Mouse (Mus musculus): ENCODE data around the gene Prex1. TPM values are rescaled to one million over a fixed set of nuclear protein-coding genes. Genes with fewer than 3 reads are reported as not detected.

The Prex1 gene
- total RNA-seq, 2 experiments from 2014 or later: 18.2 to 22.3 TPM

DNA sequence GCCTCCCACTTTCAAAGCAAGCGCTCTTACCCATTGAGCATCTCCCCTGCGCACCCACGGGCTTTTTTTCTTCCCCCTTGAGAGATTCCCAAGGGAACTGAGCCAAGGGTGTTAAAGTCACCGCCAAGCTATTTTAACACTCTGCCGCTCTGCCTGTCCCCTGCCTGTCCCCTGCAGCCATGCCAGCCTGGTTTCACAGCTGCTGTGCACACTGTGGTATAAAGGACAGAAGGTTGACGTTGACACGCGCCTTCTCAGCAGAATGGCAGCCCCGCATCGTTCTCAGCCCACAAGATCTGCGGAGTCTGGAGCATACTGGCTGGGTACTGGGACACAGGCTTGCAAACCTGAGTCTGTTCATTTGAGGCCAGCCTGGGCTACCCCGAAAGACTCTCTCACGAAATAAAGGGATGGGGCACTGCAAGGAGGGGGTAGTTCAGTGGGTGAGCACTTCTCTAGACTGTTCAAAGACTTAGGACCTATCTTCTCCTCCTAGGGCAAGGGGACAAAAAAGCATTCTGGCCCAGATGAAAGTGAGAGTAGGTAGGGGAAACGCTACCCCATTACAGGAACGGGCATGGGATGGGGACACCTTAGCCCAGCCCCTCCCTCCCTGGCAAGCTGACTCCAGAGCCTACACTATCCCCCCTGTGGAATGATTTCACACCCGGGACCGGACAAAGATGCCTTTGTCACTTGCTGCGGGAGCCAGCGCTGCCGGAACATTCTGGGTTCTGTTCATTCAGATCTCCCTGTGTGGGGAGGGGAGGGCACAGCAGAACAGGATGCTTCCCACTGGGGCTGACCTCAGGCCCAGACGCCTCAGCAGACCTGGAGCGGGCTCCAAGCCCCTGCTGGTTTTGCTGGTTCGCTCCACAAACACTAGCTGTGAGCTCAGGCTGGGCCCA lies 21.8 kb downstream of the Prex1 start:
- no peak for ATAC-seq (replicated peaks; ENCODE audit: poor library complexity)

DNA sequence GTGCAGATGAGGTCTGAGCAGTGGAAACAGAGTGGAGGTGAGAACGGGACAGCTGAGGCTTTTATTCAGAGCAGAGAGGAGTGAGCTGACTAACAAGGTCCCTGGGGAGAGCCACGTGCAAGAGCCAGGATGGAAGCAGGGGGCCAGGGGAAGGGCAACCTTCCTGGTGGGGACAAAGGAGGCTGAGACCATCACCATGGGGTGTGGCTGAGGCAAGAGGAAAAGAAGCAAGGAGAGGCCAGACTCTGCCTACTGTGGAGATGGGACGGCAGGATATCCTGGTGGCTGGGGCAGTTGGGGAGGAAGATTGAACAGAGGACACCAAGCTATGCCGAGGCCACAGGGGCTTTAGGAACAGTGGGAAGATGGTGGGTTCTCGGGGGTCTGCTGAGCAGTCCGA lies 26.7 kb downstream of the Prex1 start:
- no peak for ATAC-seq (replicated peaks; ENCODE audit: poor library complexity)

DNA sequence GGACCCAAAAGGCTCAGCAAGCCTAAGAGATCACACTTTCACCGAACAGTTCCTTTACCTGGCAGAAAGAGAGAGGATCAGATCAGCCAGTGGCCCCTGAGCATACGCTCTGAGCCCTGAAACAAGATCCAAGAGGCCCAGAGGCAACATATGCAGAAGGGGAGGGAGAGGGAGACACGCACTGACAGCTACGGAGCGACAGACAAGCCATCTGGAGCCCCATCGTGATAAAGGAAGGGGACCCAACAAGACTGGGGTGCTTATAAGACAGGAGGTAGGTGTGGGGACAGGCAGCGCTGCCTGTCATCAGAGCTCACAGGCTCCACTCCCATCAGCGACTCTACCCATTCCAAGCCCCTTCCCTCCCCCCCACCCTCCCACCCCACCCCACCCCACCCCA lies 27.8 kb downstream of the Prex1 start:
- ATAC-seq (replicated peaks; ENCODE audit: poor library complexity): no peak

DNA sequence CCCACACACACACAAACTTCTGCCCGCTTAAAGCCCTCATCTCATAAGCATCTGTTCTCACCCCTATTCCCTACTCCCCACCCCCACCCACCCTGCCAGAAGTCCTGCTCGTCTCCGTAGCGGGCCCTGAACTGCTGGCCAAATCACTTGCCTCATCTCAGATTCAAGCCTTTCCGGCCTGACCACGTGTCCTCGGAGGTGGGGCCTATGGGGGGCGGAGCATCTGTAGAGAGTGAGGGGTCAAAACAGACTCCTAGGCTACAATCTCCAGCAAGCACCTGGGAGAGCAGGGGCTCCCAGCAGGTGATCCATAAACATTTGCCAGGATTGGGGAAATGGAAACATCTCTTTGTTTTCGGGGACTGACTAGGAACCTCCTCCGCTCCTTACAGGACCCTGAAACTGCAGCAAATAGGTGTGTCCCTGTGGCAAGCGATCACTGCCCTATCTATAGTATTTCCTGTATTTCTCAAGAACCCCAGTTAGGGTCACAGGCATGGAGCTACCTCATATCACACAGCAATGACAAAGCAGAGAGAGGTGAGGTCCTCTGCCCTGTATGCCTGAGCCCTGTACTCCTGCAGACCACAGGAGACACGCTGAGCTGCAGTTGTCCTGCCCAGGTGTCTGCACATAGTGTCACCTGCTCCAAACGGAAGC lies 29.6 kb downstream of the Prex1 start:
- ATAC-seq (replicated peaks; ENCODE audit: poor library complexity): peak; percentile 76

DNA sequence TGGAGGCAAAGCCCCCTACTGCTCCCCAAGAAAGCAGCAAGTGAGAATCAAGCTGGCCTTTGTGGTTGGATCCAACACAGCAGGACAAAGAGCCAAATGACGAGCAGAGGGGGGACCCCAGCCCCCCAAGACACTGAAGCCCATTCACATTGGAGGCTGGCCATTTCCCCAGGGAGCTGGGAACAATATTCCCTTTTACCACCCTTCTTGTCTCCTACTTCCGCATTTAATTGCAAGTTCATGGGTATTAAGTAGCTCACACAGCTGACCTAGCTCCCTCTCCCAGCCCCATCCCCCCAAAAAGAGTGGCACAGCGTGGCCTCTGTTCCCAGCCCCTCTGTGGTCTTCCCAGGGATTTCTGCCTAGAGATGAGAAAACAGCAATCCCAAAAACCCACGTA lies 30.8 kb downstream of the Prex1 start:
- ATAC-seq (replicated peaks; ENCODE audit: poor library complexity): no peak

DNA sequence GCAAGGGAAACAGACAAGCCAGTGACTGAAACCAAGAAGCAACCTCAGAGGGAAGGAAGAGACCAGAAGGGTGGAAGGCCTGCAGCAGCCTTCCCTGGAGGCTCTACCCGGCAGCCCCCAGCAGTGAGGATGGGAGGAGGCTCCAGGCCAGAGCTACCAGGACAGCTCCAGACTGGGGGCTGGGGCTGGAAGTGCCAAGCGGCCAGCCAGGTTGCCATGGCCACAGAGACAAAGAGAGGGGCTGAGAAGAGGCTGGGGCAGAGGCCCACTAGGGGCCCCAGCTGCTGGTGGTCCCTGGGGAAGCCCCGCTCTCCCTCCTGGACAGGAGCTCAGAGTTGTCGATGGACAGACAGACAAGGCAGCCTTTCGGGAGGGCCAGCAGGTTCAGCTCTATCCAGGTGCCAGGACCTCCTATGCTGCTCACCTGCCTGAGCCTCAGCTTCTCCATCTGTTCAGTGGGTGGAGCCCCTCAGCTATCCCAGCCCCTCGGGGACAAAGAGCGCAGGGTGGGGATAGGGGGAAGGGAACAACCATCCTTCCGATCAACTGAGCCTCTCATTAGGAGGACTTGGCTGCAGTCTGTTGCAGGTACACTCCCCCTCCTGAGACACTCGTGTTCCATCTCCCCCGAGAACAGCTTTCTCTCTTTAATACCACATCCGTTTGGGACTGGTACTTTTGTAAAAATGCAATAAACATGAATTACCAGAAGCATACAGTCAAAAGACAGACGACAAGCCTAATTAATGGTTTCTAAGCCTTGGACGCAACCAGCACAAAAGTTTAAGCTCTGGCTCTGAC lies 34.5 kb downstream of the Prex1 start:
- no peak for ATAC-seq (replicated peaks; ENCODE audit: poor library complexity)

DNA sequence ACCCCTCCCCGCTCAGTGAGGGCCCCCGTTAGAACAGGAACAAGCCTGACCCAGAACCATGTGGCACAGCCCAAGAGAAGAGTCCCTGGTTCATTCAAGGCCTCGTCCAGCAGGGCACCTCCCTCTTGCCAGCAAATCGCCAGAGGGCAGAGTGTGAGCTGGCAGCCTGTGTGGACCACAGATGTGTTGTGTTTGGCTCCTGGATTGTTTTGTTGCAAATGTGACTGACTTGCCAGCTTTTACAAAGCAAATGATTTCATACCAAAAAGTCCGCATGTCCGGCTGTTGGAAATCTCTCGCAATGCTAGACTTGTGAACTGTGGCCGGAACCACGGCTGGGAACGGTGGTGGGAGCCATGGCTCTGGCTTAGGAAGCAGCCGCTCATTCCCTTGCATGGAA lies 36.7 kb downstream of the Prex1 start:
- ATAC-seq (replicated peaks; ENCODE audit: poor library complexity): no peak

DNA sequence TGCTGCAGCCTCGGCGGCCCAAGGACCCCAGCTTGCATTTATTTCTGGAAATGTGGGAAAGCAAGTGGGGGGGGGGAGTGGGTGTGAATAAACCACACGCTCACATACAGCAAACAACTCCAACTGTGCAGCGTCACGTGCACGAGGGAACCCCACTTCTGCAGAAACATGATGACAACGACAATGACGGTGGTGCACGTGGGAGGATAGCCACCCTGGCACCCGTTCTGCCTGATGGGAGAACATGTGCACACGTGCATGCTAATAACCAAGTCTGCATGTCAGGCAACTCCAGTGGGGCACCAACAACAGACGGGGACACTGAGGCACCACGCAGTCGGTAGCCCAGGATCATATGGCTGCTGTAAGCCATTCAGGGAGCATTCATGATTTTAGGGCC lies 37.1 kb downstream of the Prex1 start:
- ATAC-seq (replicated peaks; ENCODE audit: poor library complexity): no peak

DNA sequence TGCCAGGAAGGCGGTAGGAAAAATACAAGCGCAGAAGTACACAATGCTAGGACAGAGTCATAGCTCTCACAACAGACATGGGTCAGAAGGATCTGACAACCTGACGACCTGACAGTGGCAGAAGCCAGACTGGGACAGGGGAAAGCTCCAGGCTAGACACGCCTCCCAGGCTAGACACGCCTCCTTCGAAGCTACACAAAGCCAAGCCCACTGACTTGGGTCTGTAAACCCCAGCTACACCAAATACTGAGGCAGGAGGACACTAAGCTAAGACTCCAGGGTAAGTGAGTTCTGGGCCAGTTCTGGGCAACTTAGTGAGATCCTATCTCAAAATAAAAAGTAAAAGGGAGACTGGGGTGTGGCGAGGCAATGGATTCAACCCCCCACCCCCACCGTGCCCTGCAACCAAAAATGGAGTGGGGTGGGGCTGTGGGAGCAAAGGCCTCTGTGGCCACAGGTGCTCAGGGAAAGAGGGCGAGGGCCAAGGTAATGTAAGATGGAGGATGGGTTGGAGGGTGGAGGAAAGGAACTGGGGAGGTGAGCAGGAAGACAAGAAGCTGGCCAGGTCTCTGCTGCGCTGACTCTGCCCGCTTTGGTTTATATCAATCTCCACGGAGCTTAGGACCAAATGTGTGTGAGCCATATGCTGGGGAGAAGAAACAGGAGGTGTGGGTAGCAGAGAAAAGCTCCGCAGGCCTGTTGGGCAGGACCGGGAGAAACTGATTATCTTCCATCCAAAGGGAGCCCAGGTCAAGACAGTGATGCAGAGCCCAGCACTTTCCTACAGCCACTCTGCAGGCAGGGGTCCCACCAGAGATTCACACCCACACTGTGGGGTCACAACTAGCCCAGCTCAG lies 37.8 kb downstream of the Prex1 start:
- ATAC-seq (replicated peaks; ENCODE audit: poor library complexity): 0 out of 2 replicates have a peak, but pooled peaks have one; percentile 12

DNA sequence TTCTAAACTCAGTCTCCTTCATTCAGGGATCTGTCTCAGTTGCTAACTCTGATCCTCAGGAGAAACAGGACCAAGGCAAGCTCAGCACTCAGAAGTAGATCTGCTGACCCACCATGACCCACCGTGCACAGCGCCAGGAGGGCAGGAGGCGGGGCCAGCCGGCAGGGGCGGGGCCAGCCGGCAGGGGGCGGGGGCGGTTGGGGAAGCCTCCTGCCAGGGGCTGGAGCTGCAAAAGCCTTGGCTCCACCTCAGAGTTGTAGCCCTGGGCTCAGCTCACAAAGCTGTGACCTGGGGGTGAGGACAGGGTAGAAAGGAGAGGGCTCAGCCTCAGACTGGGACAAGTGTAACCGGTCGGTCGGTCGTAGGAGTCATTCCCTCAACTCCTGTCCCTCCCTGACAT lies 38.9 kb downstream of the Prex1 start:
- 0 out of 2 replicates have a peak, but pooled peaks have one; percentile 9 for ATAC-seq (replicated peaks; ENCODE audit: poor library complexity)

DNA sequence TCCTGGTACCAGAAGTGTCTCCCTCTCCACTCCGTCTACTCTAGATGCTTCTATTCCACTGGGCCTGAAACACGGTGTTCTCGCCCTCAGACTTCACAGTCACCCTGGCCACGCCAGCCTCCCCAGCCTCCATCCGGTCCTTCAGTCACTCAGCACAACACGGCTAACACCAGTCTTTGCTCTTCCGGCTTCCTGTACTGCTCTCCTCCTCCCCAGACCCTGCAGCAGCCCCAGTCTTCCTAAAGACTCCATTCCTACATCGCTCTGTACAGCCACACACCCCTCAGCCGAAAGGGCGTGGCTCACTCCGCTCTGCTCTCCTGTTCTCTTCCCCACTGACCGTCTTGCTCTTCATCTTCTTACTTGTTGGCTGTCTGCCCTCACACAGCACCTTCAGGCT lies 39.7 kb downstream of the Prex1 start:
- ATAC-seq (replicated peaks; ENCODE audit: poor library complexity): 0 out of 2 replicates have a peak, but pooled peaks have one; percentile 17

DNA sequence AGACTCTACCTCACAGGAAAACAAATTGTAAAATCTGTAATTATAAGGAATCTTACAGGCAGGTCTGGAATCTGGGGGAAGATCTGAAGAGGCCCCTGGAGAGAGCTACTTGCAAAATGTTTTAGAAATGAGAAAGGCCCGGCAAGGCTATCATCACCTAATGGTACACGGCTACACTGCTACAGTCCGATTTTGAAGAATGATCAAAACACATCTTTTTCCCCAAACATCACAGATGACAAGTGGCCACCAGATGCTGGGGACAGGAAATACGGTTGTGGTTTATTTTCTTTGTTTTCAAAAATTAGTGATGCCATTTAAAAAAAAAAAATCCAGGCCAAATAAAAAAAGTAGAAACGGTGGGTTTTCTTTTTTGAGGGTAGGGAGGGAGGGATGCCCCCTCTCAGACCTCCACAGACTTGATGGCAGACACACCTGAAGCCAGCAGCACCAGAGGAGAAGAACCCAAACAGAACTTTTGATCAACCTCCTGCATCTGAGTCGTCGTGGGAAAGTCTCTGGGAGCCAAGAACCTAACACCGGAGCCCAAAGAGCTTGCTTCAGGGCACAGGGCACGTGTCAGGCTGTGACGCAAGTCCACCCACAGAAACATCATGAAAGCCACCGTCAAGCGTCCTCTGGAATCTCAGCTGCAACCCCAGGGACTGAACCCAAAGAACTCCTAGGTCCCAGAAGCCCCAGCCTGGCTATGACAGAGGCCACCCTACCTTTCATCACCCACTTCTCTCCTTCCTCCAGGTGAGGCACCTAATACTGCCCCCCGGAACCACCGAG lies 41.3 kb downstream of the Prex1 start:
- 0 out of 2 replicates have a peak, but pooled peaks have one; percentile 14 for ATAC-seq (replicated peaks; ENCODE audit: poor library complexity)

DNA sequence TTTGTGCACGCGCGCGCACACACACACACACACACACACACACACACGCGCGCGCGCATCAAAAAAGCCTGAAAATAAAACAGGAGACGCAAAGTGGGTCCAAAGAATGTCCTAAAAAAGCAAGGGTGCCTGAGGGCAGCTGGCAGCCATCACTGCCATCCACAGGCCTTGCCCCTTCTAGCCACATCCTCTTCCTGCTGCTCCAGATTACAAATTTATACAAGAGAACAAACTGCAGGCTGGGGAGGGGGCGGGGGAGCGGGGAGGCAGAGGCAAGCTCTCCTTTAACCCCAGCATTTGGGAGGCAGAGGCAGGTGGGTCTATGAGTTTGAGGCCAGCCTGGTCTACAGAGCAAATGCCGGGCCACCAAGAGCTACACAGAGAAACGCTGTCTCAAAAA lies 42.0 kb downstream of the Prex1 start:
- peak; percentile 32 for ATAC-seq (replicated peaks; ENCODE audit: poor library complexity)

DNA sequence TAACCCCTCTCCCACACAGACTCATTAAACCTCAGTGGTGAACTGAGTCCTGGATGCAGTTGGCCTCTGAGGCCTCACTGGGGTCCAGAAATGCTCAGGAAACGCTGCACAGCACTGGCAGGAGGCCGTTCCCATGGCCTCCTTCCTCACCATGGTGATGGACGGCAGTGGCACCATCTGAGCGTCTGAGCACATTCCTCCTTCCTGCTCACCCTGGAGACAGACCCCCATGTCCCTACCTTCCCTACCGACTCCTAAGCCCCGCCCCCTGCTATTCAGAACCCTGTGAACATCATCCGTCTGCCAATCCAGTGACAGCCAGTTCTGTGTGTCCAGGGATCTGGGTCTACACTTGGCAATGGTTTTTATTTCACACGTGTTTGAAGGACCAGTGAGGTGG lies 42.6 kb downstream of the Prex1 start:
- ATAC-seq (replicated peaks; ENCODE audit: poor library complexity): no peak

DNA sequence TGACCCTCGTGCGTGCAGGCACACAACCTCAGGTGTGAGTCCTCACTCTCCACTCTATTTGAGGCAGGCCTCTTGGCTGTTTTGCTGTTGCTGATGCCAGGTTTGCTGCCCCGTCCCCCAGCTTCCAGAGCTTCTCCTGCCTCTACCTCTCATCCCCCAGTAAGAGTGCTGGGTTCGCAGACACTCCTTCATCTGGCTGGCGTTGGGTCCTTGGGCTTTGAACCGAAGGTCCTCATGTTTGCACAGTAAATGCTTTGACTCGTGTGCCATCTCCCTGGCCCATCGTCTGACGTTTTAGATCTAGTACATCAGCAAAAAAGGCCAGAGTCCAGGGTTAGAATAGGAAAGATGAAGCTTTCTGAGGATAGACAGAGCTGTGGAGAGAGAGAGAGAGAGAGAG lies 43.7 kb downstream of the Prex1 start:
- no peak for ATAC-seq (replicated peaks; ENCODE audit: poor library complexity)

DNA sequence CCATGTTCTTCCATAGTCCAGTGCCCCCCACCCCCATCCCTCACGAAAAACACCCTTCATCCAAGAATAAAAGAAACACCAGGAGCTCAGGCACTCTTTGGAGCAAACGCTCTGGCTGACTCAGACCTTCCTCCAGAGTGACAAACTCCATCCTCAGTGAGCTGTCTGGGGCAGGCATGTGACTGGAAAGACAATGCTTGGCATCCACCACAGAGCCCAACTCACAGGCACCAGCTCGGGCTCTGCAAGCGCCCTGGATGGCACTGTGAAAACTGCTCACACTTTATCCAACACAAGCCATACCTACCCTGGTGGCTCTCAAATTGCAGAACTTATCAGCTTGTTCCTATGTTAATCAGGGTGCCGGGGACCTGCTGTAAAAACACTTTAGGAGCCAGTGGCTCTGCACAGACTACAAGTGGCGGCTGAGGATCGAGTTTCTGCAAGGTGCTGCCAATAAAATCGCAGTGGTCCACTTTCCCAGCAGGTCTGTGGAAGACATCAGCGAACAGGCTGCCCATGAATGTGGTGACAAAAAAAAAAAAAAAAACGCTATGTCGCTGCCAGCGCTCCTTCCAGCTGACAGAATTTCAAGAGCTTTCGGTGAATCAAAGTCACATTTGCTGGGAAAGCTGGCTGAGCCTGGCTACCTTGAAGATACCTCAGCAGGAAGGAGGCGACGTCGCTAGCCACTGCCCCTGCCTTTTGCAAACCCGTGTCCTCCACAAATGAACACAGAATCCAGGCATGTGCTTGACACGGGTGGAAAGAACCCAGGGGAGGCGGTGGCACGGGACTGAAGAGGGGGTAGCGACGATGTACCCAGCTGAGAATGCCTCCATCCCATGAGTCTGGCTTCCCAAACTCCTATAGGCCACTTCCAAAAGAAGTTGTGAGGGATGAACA lies 45.6 kb downstream of the Prex1 start:
- no peak for ATAC-seq (replicated peaks; ENCODE audit: poor library complexity)

DNA sequence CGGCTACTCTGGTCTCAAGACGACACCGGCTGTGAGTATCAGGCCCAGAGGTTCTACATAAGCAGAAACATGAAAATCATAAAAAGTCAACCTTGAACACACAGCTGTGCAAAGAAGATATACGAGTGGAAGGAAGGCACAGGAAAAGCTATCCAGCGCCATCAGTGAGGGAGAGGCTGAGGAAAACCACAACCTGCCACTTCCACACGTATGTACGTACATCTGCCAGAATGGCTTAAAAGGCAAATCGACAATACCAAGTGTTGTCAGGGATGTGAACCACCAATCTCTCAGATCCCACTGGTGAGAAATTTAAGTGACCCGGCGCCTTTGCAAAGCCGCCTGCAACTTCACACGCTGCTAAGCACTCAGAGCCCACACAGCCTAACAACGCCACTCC lies 47.5 kb downstream of the Prex1 start:
- peak; percentile 3 for ATAC-seq (replicated peaks; ENCODE audit: poor library complexity)

DNA sequence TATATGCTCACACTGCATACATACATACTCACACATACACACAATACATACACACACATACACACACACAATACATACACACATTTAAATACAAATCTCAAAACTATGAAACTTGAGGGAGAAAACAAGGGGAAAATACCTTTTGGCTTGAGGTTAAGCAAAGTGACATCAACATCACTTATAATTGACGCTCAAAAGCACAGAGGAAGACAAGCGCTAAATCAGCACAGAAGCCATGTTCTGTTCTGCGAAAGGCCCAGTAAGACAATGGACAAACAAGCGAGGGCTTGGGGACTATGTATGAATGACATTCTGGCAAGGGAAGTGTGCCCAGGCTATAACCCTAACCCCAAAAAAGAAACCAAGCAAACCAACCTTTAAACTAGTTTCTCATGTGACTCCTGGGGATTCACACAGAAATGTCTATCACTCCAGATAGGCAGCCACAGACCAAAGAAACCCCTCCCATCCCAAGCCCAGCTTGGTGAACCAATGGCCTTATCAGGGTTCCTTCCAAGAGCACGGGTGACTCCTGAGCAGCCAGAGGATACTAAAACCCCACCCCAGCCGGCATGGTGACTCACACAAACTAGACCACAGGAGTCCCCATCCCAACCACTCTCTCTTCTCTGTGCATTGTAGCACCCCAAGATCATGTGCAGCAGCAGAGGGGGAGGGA lies 48.2 kb downstream of the Prex1 start:
- peak; percentile 87 for ATAC-seq (replicated peaks; ENCODE audit: poor library complexity)

Measured in megakaryocyte progenitor cell, adult 5-6 weeks (primary cell).